Mouse (Mus musculus): ENCODE measurements at regions not wholly inside any gene's neighbourhood (a gene's known extent, or its start where the extent isn't known, plus 50 kb on each side); places are given as distances from the start of the nearest gene placed in this dataset.
A peak's percentile ranks its signal among the peaks of the same experiment; 100 is the strongest.

DNA sequence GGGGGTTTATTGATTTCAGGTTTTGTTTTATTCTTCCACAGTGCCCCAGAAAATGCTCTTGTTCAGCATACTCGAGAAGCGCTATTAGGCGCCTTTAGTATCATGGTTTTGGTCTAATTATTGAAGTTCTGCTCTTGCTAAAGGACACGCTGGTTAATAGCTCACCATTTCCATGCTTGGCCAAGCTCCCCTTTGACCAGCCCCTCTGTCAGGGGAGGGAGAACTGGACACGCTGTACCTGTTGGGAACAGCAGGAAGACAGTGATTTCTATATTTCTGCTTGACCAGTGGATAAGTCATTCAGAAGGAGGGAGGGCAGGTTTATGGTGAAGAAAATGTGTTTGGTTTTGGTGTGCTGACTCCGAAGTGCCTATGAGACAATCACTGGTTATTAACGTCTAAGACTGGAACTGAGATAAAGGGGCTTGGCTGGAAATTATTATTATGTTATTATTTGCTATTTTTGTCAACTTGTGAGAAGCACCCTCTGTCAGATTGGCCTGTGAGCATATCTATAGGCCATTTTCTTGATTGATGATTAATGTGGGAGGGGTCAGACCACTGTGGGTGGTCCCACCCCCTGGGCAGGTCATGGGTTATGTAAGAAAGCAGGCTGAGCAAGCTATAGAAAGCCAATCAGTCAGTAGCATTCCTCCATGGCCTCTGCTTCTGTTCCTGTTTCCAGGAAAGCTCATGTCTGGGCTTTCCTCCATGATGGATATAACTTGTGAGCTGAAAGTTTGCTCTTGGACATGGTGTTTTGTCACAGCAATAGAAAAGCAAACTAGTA is 51.2 kb upstream of the Tanc2 start:
- Histone ChIP-seq H3K9ac (no peak overlapping the region), H3K4me2 (no peak overlapping the region), H3K9me3 (no peaks in the 10 kb centered on the region), H3K36me3 (no peaks in the 10 kb centered on the region), H3K27ac (no peak overlapping the region), H3K27me3 (replicated peaks) (no peaks in the 10 kb centered on the region), H3K4me3 (replicated peaks) (no peak overlapping the region), H3K4me1 (no peaks in the 10 kb centered on the region)
- no peak for ATAC-seq (ENCODE audit: insufficient read depth, low FRiP score, low read depth)
- WGBS, result 82% methylated on average over 7 of the region's 7 CpGs

DNA sequence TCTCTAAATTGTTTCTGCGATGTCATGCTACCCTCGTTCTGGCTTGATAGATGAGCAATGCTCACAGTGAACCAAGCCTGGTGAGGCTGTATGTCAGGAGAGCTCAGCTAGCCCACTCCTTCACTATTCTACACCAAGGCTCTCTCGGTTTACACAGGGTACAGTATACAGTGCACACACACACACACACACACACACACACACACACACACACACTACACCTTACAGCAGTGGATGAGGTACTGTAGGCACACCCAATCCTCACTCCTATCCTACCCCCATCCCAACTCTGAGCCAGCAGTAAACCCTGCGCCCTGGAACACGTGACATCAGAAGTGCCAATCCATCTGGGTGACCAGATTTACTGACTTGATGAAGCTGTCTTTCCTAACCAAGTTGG is 57.2 kb upstream of the Tanc2 start:
- 59% methylated on average over 5 of the region's 5 CpGs for WGBS
- H3K9ac ChIP-seq, result no peak overlapping the region
- no peaks in the 10 kb centered on the region for H3K4me1 ChIP-seq
- H3K4me3 ChIP-seq (replicated peaks), result no peak overlapping the region
- H3K36me3 ChIP-seq, result no peaks in the 10 kb centered on the region
- H3K27ac ChIP-seq, result no peak overlapping the region
- H3K4me2 ChIP-seq, result no peak overlapping the region
- no peak for ATAC-seq (ENCODE audit: insufficient read depth, low FRiP score, low read depth)
- H3K27me3 ChIP-seq (replicated peaks), result no peaks in the 10 kb centered on the region
- no peaks in the 10 kb centered on the region for H3K9me3 ChIP-seq

DNA sequence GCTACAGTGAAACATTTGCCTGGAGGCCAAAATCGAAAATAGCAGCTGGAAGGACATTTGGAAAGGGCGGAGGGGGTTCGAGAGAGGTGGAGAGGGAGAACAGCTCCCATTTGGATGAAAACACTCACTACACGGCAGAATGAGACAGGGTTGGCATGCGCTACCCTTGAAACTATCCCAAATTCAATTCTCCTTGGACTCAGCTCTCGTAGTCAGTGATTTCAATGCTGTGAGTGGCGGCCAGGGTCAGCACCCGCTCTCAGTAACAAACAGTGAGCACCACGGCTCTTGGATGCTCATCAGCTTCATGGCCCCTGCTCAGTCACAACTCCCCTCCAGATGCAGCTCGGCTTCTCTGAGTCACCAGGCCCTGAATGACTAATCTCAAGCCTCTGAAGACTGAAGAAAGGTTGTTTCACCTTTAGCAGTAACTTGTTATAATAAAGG is 59.1 kb upstream of the Tanc2 start:
- no peaks in the 10 kb centered on the region for H3K36me3 ChIP-seq
- ATAC-seq (ENCODE audit: insufficient read depth, low FRiP score, low read depth), result no peak
- WGBS, result 72% methylated on average over 10 of the region's 10 CpGs

DNA sequence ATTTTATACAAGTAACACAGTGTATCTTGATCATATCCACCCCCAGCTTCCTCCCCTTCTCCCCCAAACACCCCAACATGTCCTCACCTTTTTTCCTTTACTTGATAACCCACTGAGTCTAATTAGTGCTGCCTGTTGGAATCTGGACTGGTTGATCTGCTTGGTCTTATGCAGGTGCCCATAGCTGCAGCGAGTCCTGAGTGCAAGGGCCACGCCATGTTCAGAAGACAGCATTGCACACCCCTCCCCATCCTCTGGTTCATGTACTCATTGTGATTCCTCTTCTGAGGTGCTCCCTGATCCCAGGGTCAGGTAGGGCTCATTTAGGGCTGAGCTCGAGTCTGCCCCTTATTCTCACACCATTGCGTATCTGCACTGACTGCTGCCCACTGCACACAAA is 63.7 kb upstream of the Tanc2 start:
- Histone ChIP-seq H3K9me3 (no peaks in the 10 kb centered on the region), H3K9ac (no peak overlapping the region), H3K27me3 (replicated peaks) (no peaks in the 10 kb centered on the region), H3K4me2 (no peak overlapping the region), H3K4me1 (peaks cover 7% of the 10 kb centered on the region), H3K27ac (0 out of 2 replicates have a peak overlapping the region, but pooled peaks have one; percentile 16), H3K4me3 (replicated peaks) (no peak overlapping the region), H3K36me3 (no peaks in the 10 kb centered on the region)
- 92% methylated on average over 4 of the region's 4 CpGs for WGBS
- ATAC-seq (ENCODE audit: insufficient read depth, low FRiP score, low read depth), result no peak

More for the DNA sequence above, 59.1 kb upstream of the Tanc2 start:
- Histone ChIP-seq H3K4me1 (peaks cover 3% of the 10 kb centered on the region), H3K27ac (no peak overlapping the region), H3K9ac (no peak overlapping the region), H3K27me3 (replicated peaks) (no peaks in the 10 kb centered on the region), H3K4me3 (replicated peaks) (no peak overlapping the region), H3K9me3 (no peaks in the 10 kb centered on the region), H3K4me2 (no peak overlapping the region)

DNA sequence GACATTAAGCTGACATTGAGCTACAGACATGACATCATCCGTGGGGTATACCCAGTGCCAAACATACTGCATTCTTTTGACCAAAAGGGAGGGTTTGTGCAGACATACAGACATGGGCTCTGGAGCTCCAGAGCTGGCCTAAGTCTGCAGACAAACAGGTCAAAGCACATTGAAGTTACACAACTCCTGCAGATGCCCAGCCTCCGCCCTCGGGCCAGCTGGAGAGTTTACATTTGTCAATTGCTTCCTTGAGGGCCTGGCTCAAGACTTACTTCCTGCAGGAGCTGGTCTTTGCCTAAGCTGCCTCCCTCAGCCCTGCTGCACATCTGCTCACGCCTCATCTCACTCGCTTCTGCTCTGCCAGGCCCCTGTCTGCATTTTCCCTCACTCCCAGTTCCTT is 64.2 kb upstream of the Tanc2 start:
- Histone ChIP-seq H3K9ac (no peak overlapping the region), H3K9me3 (no peaks in the 10 kb centered on the region), H3K36me3 (no peaks in the 10 kb centered on the region), H3K27me3 (replicated peaks) (no peaks in the 10 kb centered on the region), H3K4me2 (no peak overlapping the region), H3K4me1 (peaks cover 7% of the 10 kb centered on the region), H3K27ac (0 out of 2 replicates have a peak overlapping the region, but pooled peaks have one; percentile 16), H3K4me3 (replicated peaks) (no peak overlapping the region)
- no peak for ATAC-seq (ENCODE audit: insufficient read depth, low FRiP score, low read depth)
- WGBS, result 22% methylated on average over 5 of the region's 5 CpGs

DNA sequence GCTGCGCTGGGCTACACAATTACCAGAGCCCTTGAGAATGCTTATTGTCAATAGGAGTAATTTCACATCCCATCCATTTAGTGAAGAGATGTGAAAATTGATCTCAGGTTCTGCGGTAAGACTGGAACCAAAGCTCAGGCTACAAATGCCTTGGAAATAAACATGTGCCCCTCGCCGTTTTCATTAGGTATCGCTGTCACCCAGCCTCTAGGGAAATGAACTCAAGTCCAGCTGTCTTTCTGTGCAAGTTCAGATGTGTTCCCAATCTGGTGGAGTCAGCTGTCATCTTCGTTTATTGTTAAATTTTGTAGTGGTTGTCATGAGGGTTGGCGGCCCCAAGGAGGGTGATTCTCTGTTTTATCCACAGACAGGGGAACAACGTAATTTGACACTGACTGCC is 65.4 kb upstream of the Tanc2 start:
- Histone ChIP-seq H3K27ac (no peak overlapping the region), H3K9ac (no peak overlapping the region), H3K4me3 (replicated peaks) (no peak overlapping the region), H3K27me3 (replicated peaks) (no peaks in the 10 kb centered on the region), H3K4me1 (peaks cover 7% of the 10 kb centered on the region), H3K36me3 (no peaks in the 10 kb centered on the region), H3K4me2 (no peak overlapping the region), H3K9me3 (no peaks in the 10 kb centered on the region)
- no peak for ATAC-seq (ENCODE audit: insufficient read depth, low FRiP score, low read depth)
- 44% methylated on average over 8 of the region's 8 CpGs for WGBS

DNA sequence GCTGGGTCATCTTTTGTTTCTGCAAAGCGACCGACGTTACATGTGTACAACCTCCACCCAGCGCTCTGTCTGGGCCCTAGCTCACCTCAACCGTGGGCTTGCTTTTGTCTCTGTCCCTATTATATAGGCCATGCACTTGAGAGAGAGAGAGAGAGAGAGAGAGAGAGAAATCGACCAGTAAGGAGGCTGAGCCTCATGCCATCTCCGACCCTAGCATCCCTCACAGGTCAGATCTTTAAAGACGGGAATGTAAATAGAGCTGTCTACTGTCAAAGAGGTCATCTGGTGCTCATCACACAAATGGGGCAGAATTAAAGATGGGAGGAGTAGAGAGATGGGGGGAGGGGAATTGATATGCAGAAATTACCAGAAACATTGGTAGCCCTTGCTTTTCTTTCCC is 66.0 kb upstream of the Tanc2 start:
- H3K9me3 ChIP-seq, result no peaks in the 10 kb centered on the region
- WGBS, result 37% methylated on average over 8 of the region's 8 CpGs
- H3K4me3 ChIP-seq (replicated peaks), result no peak overlapping the region
- no peak overlapping the region for H3K27ac ChIP-seq
- no peak for ATAC-seq (ENCODE audit: insufficient read depth, low FRiP score, low read depth)
- no peak overlapping the region for H3K4me2 ChIP-seq
- H3K9ac ChIP-seq, result no peak overlapping the region
- H3K4me1 ChIP-seq, result peaks cover 7% of the 10 kb centered on the region
- H3K27me3 ChIP-seq (replicated peaks), result no peaks in the 10 kb centered on the region
- no peaks in the 10 kb centered on the region for H3K36me3 ChIP-seq

DNA sequence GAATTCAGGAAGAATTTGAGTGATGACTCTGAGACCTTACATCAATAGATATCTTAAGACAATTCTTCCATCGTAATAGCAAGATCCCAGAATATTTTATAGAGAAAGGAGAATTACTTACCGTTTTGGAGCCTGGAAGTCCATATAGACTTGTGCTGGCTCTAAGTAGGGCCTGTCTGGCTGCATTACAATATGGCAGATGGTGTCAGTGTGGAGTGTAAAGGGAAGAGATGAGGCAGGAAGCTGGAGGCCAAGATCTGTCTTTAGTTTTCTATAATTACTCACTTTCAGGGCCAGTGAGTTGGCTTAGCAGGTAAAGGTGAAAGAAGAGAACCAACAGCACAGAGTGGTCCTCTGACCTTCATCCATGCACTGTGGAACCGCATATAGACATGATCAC is 63.9 kb upstream of the March10 start:
- peaks cover under 1% of the 10 kb centered on the region; the same call in 1 of the 2 replicates for H3K4me1 ChIP-seq
- no peak overlapping the region for H3K4me3 ChIP-seq (replicated peaks)
- H3K27me3 ChIP-seq (replicated peaks), result no peaks in the 10 kb centered on the region
- H3K9ac ChIP-seq, result no peak overlapping the region
- WGBS, result 93% methylated on average over 3 of the region's 3 CpGs
- no peak overlapping the region for H3K4me2 ChIP-seq
- no peak for ATAC-seq (ENCODE audit: insufficient read depth, low FRiP score, low read depth)
- no peak overlapping the region for H3K27ac ChIP-seq
- no peaks in the 10 kb centered on the region for H3K36me3 ChIP-seq
- H3K9me3 ChIP-seq, result no peaks in the 10 kb centered on the region

DNA sequence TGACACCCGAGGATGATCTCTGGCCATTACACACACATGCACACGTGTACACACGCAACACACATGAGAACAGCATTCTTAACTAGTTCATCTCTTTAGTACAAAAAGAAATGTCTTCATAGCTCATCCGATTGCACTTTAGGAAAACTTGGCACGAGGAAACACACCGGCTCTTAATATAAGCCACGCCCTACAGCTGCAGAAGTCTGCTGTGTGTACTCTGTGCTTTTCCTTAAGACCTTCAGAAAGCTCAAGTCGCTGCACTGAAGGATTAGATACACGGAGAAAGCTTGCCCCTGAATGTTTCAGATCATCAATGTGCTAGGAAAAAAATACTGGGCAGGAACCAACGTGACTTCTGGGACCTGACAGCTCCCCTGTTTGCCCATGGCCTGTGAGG is 56.7 kb upstream of the March10 start:
- H3K27ac ChIP-seq, result no peak overlapping the region
- no peaks in the 10 kb centered on the region for H3K27me3 ChIP-seq (replicated peaks)
- H3K9ac ChIP-seq, result no peak overlapping the region
- 0 out of 2 replicates have a peak, but pooled peaks cover 11% of the 10 kb centered on the region for H3K4me1 ChIP-seq
- no peak overlapping the region for H3K4me2 ChIP-seq
- WGBS, result 55% methylated on average over 10 of the region's 10 CpGs
- no peaks in the 10 kb centered on the region for H3K36me3 ChIP-seq
- ATAC-seq (ENCODE audit: insufficient read depth, low FRiP score, low read depth), result no peak
- H3K4me3 ChIP-seq (replicated peaks), result no peak overlapping the region
- H3K9me3 ChIP-seq, result no peaks in the 10 kb centered on the region

DNA sequence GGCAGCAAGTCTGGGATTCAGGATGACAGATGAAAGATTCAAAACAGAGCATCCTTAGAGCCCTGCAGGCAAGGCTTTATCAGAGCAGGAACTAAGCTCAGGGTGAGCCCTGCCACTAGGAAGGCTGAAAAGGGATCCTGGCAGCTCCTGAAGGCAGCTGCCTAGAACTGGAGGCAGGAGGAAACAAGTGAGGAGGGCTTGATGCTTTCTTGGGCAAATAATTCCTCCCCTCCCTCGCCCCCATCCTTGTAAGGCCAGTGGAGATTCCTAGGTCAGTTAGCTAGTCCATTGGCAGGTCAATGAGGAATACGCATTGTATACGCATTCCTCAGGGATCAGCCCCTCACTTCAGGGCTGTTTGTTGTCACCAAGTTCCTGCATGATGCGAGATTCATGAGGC is 54.1 kb upstream of the March10 start:
- Histone ChIP-seq H3K9ac (no peak overlapping the region), H3K27me3 (replicated peaks) (no peaks in the 10 kb centered on the region), H3K27ac (no peak overlapping the region), H3K4me1 (0 out of 2 replicates have a peak, but pooled peaks cover 14% of the 10 kb centered on the region), H3K4me3 (replicated peaks) (no peak overlapping the region), H3K36me3 (no peaks in the 10 kb centered on the region), H3K9me3 (no peaks in the 10 kb centered on the region), H3K4me2 (no peak overlapping the region)
- ATAC-seq (ENCODE audit: insufficient read depth, low FRiP score, low read depth), result no peak
- 67% methylated on average over 4 of the region's 4 CpGs for WGBS

DNA sequence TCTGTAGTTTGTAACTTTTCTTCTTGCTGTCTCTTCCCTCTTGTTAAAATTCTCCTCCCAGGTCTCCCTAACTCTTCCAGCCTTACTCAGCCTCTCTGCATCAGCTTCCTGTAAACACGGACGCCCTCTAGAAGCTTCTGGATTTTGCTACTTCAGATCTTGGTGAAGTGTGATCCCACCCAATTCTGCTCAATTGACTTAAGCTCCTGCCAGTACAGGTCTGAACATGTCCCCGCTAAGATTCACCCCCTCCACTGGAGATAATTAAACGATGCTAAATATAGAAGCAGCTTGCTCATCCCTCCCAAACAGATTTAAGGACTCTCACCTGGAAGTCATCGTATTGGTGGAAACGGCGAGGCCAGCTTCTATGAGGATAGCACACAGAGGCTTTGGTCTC is 53.5 kb upstream of the March10 start:
- 58% methylated on average over 7 of the region's 7 CpGs for WGBS
- no peak for ATAC-seq (ENCODE audit: insufficient read depth, low FRiP score, low read depth)
- Histone ChIP-seq H3K4me2 (no peak overlapping the region), H3K9ac (no peak overlapping the region), H3K27ac (no peak overlapping the region), H3K4me3 (replicated peaks) (no peak overlapping the region), H3K4me1 (0 out of 2 replicates have a peak, but pooled peaks cover 14% of the 10 kb centered on the region), H3K27me3 (replicated peaks) (no peaks in the 10 kb centered on the region), H3K36me3 (no peaks in the 10 kb centered on the region), H3K9me3 (no peaks in the 10 kb centered on the region)

DNA sequence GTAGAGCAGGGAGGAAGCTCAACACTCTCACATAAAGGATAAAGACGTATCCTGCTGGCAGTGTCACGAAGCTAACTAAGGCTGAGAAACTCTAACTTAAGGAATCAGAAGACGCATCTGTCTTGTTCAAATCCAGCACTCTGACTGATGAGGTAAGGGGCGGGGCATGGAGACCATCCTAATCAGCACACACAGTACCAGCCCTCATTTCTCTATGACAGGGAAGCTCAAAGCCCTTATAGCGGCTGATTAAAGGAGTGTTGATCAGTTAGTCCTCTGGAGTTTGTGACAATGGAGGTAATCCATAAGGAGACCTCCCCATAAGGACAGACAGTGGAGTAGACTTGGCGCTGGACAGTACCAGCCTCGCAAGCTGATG is 52.1 kb upstream of the March10 start:
- H3K27ac ChIP-seq, result no peak overlapping the region
- no peak overlapping the region for H3K9ac ChIP-seq
- no peaks in the 10 kb centered on the region for H3K9me3 ChIP-seq
- ATAC-seq (ENCODE audit: insufficient read depth, low FRiP score, low read depth), result no peak
- no peaks in the 10 kb centered on the region for H3K27me3 ChIP-seq (replicated peaks)
- no peaks in the 10 kb centered on the region for H3K36me3 ChIP-seq
- no peak overlapping the region for H3K4me3 ChIP-seq (replicated peaks)
- WGBS, result 74% methylated on average over 7 of the region's 7 CpGs
- H3K4me2 ChIP-seq, result no peak overlapping the region
- H3K4me1 ChIP-seq, result 0 out of 2 replicates have a peak, but pooled peaks cover 14% of the 10 kb centered on the region
